Mouse (Mus musculus): ENCODE measurements at regions not wholly inside any gene's neighbourhood (a gene's known extent, or its start where the extent isn't known, plus 50 kb on each side); places are given as distances from the start of the nearest gene placed in this dataset.
"Not testable (repeated sequence)": the region's sequence is repeated elsewhere in the genome, so short reads cannot be mapped to it uniquely, and the experiment has no call there.

DNA sequence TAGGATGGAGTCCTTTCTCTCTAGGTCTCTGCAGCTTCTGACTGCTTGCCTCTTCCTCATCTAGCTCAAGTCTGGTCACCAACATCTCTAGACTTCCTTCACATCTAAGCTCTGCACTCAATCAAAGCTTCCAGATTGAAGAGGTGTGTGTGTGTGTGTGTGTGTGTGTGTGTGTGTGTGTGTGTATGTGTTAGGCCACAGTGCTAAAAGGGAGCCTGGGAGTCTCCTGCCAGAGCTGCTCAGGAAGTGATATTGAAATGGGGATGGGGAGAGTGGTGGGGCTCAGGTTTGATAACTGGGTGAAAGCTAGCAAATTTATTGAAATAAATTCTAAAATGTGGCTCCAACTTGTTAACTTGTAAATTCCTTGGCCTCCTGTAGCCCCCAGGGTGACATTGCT is 73.3 kb downstream of the Gm31371 start:
- H3K27ac ChIP-seq (replicated peaks); H3K4me2 ChIP-seq (replicated peaks); H3K4me3 ChIP-seq; H3K9me3 ChIP-seq; H3K36me3 ChIP-seq; ATAC-seq (replicated peaks); H3K9ac ChIP-seq (replicated peaks); H3K4me1 ChIP-seq; H3K27me3 ChIP-seq: not testable (repeated sequence)

DNA sequence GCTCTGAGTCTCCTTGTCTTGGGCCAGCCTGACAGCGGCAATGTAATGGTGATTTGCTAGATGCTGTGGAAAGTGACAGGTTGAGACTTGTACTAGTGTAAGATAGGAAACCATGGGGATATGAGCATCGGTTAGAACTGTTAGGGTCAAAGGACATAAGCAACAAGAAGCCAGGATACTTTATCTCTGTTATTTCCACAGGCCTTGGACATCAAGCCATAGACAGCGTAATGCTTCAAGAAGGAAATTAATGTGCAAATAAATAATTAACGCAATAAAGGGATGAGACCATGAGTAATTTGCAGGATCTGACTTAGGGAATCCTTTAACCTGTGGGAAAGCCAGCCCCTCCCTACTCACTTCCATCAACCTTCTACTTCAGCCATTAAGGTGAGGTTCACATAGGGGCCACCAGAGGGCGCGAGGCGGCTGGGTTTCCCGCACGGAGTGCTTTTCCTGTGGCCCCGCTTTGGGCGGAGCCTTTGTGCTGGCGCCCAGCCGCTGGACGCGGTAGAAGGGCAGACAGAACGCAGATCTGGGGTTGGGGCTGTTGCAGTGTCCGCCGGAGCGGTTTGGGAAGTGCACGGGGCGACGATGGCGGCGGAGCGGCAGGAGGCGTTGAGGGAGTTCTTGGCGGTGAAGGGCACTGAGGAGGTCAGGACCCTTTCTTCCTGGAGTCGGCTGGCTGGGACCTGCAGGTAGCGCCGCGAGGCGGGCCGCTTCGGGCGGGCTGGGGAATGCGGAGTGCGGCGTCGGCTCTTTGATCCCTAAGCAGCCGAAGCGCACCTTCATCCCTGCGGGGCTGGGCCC is 76.5 kb downstream of the Gm31371 start:
- H3K4me1 ChIP-seq, result no peaks in the 10 kb centered on the region
- no peaks in the 10 kb centered on the region for H3K27me3 ChIP-seq
- WGBS, result 11% methylated on average over 41 of the region's 42 CpGs
- H3K27ac ChIP-seq (replicated peaks), result no peak overlapping the region
- H3K4me3 ChIP-seq, result peak overlapping the region; percentile 53
- H3K9ac ChIP-seq (replicated peaks), result peak overlapping the region; percentile 59
- H3K4me2 ChIP-seq (replicated peaks), result peak overlapping the region; percentile 75
- H3K36me3 ChIP-seq, result no peaks in the 10 kb centered on the region
- ATAC-seq (replicated peaks), result peak; percentile 94
- H3K9me3 ChIP-seq, result 0 out of 2 replicates have a peak, but pooled peaks cover 14% of the 10 kb centered on the region

DNA sequence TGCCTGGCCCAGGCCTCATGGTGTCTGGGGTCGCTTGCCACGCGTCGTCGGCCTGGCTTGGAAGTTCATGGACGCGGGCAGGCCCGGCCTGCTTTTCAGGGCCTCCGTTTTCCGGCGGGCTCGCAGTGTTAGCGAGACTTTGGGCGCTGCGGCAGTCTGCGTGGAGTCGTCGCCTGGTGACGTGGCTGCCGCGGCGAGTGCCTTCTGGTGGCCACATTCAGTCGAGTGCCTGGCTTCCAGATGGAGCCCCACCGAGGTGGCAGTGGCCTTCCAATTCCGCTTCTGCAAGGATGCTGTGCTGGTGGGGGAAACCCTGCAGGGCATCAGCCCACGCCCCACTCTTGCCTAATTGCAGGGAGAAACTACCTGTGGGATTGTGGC is 77.1 kb downstream of the Gm31371 start:
- H3K27me3 ChIP-seq; H3K4me1 ChIP-seq; H3K27ac ChIP-seq (replicated peaks); H3K36me3 ChIP-seq: not testable (repeated sequence)
- 0 out of 2 replicates have a peak, but pooled peaks cover 14% of the 10 kb centered on the region for H3K9me3 ChIP-seq
- 29% methylated on average over 26 of the region's 26 CpGs for WGBS
- peak; percentile 74 for ATAC-seq (replicated peaks)
- peak overlapping the region; percentile 53 for H3K4me3 ChIP-seq
- H3K4me2 ChIP-seq (replicated peaks), result peak overlapping the region; percentile 75
- H3K9ac ChIP-seq (replicated peaks), result peak overlapping the region; percentile 59

DNA sequence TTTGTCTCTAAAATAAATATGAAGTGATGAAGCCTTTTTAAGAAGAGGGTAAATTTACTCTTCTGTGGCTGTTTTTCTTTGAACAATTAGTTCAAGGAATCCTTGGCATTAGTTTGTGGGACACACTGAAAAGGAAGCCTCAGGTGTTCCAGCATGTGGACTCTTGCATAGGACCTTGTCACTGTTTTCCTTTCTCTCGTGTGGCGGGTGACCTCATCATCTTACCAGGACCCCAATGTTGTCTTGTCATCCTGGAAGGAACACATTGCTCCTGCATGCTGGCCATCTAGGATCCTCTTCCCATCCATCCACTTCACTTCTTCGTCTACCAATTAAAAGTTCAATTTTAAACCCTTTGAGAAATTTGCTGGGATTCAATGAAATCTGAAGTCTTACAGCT is 104.9 kb downstream of the Gm31371 start:
- WGBS, result 90% methylated on average over 3 of the region's 3 CpGs
- not testable (repeated sequence) for H3K27me3 ChIP-seq; H3K27ac ChIP-seq (replicated peaks); H3K9me3 ChIP-seq; H3K4me1 ChIP-seq; H3K4me3 ChIP-seq; ATAC-seq (replicated peaks); H3K4me2 ChIP-seq (replicated peaks); H3K36me3 ChIP-seq; H3K9ac ChIP-seq (replicated peaks)

DNA sequence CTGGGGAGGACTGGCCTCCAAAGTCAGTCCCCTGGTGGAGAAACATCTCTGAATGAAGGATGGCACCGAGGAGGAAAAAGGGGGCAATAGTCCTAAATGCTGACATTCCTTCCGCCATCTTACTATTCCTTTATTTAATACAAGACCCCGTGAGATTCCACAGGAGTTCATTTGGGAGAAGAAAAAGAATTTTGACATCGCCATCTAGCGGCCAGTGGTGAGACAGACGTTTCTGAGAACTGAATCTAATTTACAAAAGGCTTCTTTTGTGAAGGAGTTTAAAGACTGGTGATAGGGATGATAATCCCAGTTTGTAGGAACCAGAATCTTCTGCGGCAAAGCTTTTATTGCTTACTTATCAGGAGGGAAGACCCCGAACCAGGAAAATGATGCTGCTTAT is 107.8 kb downstream of the Gm31371 start:
- H3K4me1 ChIP-seq; H3K27me3 ChIP-seq; H3K4me2 ChIP-seq (replicated peaks); H3K36me3 ChIP-seq; H3K9me3 ChIP-seq; H3K9ac ChIP-seq (replicated peaks); H3K4me3 ChIP-seq; H3K27ac ChIP-seq (replicated peaks); ATAC-seq (replicated peaks): not testable (repeated sequence)
- 66% methylated on average over 8 of the region's 8 CpGs for WGBS

DNA sequence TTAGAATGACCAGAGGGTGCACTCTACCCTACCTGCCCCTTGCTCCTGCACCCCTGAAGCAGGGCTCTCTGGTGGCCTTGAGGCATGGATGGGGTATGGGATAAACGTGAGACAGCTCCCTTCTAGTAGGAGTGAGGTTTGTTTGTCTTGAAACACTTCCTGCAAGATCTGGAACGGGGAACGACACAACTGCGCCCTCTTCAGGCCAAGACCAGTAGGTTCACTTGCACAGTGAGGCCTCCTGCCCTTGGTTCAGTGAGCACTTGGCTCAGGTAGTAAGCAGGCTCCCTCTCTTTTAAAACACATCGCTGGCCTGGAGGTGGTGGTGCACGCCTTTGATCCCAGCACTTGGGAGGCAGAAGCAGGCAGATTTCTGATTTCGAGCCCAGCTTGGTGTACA is 110.1 kb downstream of the Gm31371 start:
- H3K9me3 ChIP-seq; H3K4me3 ChIP-seq; H3K27me3 ChIP-seq; H3K27ac ChIP-seq (replicated peaks); H3K4me1 ChIP-seq; H3K36me3 ChIP-seq; H3K4me2 ChIP-seq (replicated peaks); H3K9ac ChIP-seq (replicated peaks); ATAC-seq (replicated peaks): not testable (repeated sequence)
- 78% methylated on average over 7 of the region's 7 CpGs for WGBS

DNA sequence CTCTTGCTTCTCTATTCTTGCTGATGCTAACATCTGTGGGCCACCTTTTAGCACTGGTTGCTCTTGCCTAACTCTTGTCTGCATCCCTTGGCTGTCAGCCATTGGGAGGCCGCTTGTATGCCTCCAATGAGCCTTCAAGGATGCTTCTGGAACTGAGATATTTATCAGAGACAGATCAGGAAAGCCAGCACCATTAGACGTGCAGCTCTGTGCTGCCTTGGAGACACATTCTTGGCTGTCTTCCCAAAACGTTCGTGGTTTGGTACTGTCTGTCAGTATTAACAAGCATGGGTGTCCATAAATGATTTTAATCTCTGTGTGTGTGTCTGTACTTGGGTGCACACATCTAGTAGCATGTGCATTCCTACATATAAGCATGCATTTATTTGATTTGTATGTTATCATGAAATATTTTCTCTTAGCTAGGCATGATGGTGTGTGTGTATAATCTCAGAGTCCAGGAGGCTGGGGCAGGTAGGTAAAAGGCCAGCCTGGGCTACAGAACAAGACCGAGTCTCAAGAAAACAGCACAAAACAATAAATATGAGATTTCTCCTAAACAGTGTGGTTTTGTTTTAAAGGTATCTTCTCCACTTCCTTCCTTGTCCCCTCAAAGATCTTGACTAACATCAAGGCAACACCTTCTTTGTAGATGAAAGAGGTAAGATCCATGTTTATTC is 111.4 kb downstream of the Gm31371 start:
- 74% methylated on average over 5 of the region's 5 CpGs for WGBS
- H3K9me3 ChIP-seq; H3K4me1 ChIP-seq; H3K4me2 ChIP-seq (replicated peaks); H3K36me3 ChIP-seq; H3K27me3 ChIP-seq; H3K9ac ChIP-seq (replicated peaks); H3K4me3 ChIP-seq; ATAC-seq (replicated peaks); H3K27ac ChIP-seq (replicated peaks): not testable (repeated sequence)

DNA sequence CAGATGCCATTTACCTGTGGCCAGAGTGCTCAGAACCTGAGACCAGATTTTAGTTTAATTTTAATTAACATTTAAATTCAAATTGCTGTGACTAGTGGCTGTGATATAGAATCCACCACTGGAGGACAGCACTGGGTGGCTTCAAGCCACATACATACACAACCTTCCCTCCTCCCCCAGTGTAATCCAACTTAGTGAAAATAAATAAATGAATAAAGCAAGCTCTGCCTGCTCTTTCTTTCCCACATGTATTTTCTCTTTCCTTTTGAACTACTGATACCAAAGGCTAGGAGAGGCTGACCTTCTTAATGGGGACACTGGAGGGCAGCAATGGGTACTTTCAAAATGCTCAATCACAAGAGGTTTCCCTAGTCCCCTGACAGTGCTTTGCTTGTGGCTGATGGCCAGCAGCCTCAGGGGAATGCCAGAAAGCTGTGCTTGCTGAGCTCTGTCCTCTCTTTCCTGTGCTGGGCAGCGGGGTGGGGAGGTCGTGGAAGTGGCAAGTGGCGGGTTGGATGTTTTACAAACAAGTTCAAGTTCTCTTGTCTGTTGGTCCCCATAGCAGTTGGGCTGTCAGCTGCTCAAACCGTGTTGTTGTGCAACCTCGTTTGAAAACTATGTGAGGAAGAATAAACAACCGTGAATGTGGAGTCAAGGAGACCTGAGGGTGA is 112.4 kb downstream of the Gm31371 start:
- not testable (repeated sequence) for H3K4me1 ChIP-seq; H3K27ac ChIP-seq (replicated peaks); H3K4me2 ChIP-seq (replicated peaks); H3K9ac ChIP-seq (replicated peaks); H3K27me3 ChIP-seq; H3K4me3 ChIP-seq; H3K36me3 ChIP-seq; H3K9me3 ChIP-seq; ATAC-seq (replicated peaks)
- 89% methylated on average over 6 of the region's 6 CpGs for WGBS

DNA sequence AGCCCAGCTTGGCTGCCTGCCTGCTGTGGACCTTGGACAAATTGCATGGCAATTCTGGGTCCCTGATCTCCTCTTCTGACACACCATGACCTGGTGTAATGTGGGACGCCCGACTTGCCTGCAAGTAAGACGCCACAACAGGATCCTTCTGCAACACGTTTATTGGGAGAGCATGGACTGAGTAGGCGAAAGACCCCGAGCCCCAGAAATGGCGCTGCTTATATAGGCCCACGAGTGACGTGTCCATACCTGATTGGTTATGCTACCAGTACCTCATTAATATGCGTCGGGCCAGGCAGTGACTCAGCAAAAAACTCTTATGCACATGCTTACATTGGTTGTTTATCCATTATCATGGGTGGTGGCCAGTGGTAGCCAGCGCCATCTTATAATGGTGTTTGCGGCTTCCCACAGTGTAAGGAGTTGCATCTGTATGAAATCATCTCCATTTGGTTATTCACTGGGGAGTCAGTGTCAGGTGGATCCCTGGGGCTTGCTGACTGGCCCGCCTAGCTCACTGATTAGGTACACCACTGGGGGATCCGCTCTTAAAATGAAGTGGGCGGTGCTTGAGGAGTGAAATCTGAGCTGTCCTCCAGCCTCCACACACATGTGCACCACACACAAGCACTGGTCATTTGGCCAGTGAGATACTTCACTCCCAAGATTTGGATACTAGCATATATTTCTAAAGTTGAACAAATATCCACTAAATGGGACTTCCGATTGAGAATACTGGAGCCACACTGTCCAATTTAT is 113.1 kb downstream of the Gm31371 start:
- WGBS, result 87% methylated on average over 17 of the region's 17 CpGs

DNA sequence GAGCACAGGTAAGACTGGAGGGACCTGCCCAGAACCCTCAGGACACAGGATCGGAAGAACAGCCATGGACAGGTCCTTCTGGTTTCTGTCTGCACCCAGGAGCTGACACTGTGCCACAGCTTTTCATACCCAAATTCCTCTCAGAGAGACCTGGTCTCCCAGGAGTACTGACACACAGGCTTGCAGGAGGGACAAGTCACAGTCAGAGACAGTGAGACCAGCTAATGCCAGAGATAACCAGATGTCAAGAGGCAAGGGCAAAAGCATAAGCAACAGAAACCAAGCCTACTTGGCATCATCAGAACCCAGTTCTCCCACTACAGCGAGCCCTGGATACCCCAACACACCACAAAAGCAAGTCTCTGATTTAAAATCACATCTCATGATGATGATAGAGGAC is 122.3 kb downstream of the Gm31371 start:
- WGBS, result 63% methylated on average over 1 of the region's 2 CpGs
- ATAC-seq (replicated peaks); H3K9me3 ChIP-seq; H3K36me3 ChIP-seq; H3K27me3 ChIP-seq; H3K4me2 ChIP-seq (replicated peaks); H3K4me1 ChIP-seq; H3K9ac ChIP-seq (replicated peaks); H3K27ac ChIP-seq (replicated peaks); H3K4me3 ChIP-seq: not testable (repeated sequence)

More for the DNA sequence above, 113.1 kb downstream of the Gm31371 start:
- ATAC-seq (replicated peaks); H3K4me1 ChIP-seq; H3K9me3 ChIP-seq; H3K27ac ChIP-seq (replicated peaks); H3K36me3 ChIP-seq; H3K4me2 ChIP-seq (replicated peaks); H3K27me3 ChIP-seq; H3K9ac ChIP-seq (replicated peaks); H3K4me3 ChIP-seq: not testable (repeated sequence)

DNA sequence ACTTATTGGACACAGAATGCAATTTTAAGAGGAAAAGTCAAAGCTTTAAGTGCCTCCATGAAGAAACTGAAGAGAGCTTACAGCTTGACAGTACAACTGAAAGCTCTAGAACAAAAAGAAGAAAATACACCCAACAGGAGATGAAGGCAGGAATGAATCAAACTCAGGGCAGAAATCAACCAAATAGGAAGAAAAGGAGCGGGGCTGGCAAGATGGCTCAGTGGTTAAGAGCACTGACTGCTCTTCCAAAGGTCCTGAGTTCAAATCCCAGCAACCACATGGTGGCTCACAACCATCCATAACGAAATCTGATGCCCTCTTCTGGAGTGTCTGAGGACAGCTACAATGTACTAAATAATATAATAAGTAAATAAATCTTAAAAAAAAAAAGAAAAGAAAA is 124.8 kb downstream of the Gm31371 start:
- 64% methylated on average over 2 of the region's 2 CpGs for WGBS
- H3K4me1 ChIP-seq; H3K36me3 ChIP-seq; H3K27ac ChIP-seq (replicated peaks); H3K9ac ChIP-seq (replicated peaks); H3K27me3 ChIP-seq; ATAC-seq (replicated peaks); H3K9me3 ChIP-seq; H3K4me3 ChIP-seq; H3K4me2 ChIP-seq (replicated peaks): not testable (repeated sequence)

DNA sequence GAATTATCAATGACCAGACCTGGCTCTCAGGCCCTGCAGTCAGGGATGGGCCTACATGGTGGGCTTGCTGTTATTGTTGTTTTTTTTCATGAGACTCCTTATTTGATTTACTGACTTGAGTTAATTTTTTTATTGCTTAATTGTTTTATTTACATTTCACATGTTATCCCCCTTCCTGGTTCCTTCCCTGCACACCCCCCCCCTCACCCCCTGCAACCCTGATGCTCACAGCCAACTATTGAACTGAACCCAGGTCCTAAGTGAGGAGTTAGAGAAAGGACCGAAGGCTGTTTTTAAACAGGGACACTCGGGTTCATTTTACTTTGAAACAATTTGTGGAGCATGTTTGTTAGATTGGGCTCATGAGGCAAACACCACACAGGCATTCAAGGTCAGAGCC is 126.9 kb downstream of the Gm31371 start:
- not testable (repeated sequence) for H3K27ac ChIP-seq (replicated peaks); H3K36me3 ChIP-seq; H3K4me2 ChIP-seq (replicated peaks); H3K27me3 ChIP-seq; H3K9me3 ChIP-seq; H3K4me3 ChIP-seq; H3K4me1 ChIP-seq; ATAC-seq (replicated peaks); H3K9ac ChIP-seq (replicated peaks)
- 83% methylated on average over 2 of the region's 2 CpGs for WGBS
